Mouse (Mus musculus): ENCODE results near the gene Arl5a. TPM values are rescaled to one million over a fixed set of nuclear protein-coding genes. Genes with fewer than 3 reads are reported as not detected.

The Arl5a gene
- polyA plus RNA-seq (2016; fragmentation: Nextera tagmentation; extraction: Ambion mirVana), result 59.6 and 66.5 TPM in 2 replicates

DNA sequence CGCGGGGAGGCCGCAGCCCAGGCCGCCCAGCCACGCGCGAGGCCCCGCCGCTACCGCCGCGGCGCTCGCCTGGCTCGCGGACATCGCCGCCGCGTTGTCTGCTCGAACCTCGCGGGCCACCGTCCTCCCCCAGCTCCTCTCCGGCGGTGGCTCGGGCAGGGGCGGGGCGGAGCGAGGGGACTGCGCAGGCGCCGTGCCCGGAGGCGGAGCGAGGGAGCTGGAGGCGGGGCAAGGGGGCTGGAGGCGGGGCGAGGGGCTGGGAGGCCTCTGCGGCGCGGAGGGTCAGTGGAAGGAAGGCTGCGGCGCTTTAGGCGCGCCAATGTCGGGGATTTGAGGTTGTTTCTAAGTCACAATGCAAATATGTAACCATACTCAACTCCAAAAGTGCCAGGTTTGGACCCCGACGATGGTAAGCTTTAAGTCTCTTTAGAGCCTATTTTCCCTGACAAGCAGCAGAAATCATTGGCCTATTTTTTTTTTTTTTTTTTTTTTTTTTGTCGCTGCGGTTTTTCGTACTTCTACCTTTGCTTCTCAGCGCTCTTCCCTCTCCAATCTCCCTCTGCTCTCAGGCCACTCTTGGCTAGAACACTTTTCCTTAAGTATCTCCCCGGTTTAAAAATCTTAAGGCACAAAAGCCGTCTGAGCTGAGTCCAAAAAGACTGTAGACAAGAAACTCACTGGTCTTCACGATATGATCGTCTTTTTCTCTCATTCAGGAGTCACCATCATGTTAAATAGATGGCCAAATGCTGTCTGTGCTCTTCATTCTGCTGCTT is at the start of gene Arl5a:
Gene Arl5a, minus strand, starts transcription at position 155 of the 776 bp plus-strand sequence.
- Histone ChIP-seq H3K27ac (replicated peaks) (peak within 1 kb of the TSS; percentile 88), H3K4me2 (replicated peaks) (peak within 1 kb of the TSS; percentile 69), H3K4me1 (peaks cover 23% of the 10 kb centered on the region), H3K36me3 (no peaks in the 10 kb centered on the region), H3K4me3 (peak within 1 kb of the TSS; percentile 95), H3K9me3 (no peaks in the 10 kb centered on the region), H3K27me3 (no peaks in the 10 kb centered on the region), H3K9ac (replicated peaks) (peak within 1 kb of the TSS; percentile 91)
- WGBS, result under 1% methylated on average over 55 of the region's 57 CpGs
- ATAC-seq (ENCODE audit: low FRiP score, low read depth), result peak; percentile 96

DNA sequence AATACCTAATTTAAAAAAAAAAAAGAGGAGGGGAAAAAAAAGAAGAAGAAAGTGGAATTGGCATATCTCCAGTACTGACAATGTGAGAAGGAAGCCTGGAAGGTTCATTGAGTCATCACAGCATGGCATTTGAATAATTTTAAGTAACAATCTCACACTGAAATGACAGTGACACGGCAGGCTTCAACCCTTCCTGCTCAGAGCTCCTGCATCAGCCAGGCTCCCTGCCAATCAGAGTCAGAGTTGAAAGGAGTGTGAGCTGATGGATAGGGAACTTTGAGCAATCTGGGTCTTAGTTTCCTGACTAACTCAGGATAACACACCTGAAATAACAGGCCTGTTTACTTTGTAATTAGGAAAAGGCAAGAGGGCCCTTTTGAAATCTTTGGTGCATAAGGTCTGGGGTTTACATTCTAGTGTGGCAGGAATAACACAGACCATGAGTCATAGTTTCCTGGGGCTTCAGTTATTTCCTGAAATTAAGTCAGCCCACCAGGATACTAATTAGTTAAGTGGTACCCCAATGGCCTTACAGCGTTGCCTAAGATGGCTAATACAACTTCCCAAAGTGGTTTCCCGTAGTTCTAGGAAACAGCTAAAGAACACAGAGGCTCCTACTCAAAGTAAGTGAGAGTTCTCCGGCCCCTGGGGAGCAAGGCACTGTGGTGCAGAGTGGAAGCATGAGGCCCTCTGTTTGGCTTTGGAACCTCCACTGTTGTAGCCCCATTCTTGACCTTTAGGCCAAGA is 47.0 kb upstream of the Arl5a start:
- Histone ChIP-seq H3K36me3 (peaks cover 6% of the 10 kb centered on the region; the same call in 1 of the 2 replicates), H3K4me1 (no peaks in the 10 kb centered on the region), H3K27me3 (no peaks in the 10 kb centered on the region), H3K27ac (replicated peaks) (no peak overlapping the region), H3K9ac (replicated peaks) (no peak overlapping the region), H3K9me3 (no peaks in the 10 kb centered on the region), H3K4me3 (no peak overlapping the region), H3K4me2 (replicated peaks) (no peak overlapping the region)
- ATAC-seq (ENCODE audit: low FRiP score, low read depth), result no peak
- 60% methylated on average over 4 of the region's 4 CpGs for WGBS

DNA sequence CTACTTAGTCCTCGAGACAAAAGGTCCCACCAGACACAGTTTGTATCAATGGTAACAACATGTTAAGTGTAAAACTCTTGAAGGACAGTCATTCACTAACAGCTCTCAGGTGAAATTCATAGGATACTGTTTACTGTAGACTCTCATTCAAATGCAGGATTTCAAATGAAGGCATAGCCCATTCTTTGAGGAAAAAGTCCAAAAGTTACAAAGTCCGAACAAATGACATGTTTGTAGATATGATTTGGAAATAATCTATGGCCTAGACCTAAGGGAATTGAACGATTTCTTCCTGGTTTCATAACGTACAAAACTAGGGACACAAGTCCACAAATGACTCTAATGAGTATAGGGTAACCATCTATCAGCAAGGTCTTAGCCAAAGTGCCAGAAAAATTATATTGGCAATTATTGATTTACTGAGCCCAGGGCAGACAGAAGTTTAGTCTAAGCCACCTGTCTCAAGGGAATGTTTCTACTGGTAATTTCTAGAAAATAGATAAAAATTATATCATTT is 45.4 kb upstream of the Arl5a start:
- Histone ChIP-seq H3K4me2 (replicated peaks) (no peak overlapping the region), H3K36me3 (peaks cover 6% of the 10 kb centered on the region; the same call in 1 of the 2 replicates), H3K27me3 (no peaks in the 10 kb centered on the region), H3K9ac (replicated peaks) (no peak overlapping the region), H3K4me3 (no peak overlapping the region), H3K4me1 (no peaks in the 10 kb centered on the region), H3K9me3 (no peaks in the 10 kb centered on the region), H3K27ac (replicated peaks) (no peak overlapping the region)
- WGBS, result 88% methylated on average over 4 of the region's 4 CpGs
- ATAC-seq (ENCODE audit: low FRiP score, low read depth), result no peak

- 87% methylated on average over 6 of the region's 6 CpGs for WGBS
- H3K27ac ChIP-seq (replicated peaks), result no peak overlapping the region
- no peak for ATAC-seq (ENCODE audit: low FRiP score, low read depth)
- no peaks in the 10 kb centered on the region for H3K36me3 ChIP-seq
- no peak overlapping the region for H3K4me2 ChIP-seq (replicated peaks)
- no peak overlapping the region for H3K4me3 ChIP-seq
- H3K9ac ChIP-seq (replicated peaks), result no peak overlapping the region
- no peaks in the 10 kb centered on the region for H3K27me3 ChIP-seq
- no peaks in the 10 kb centered on the region for H3K9me3 ChIP-seq
- no peaks in the 10 kb centered on the region for H3K4me1 ChIP-seq
Observed at GRCm38 (mm10) chr2:52467629-52468028, 42.9 kb upstream of the Arl5a start.

GRCm38 (mm10) chr2:52461206-52461967 is 36.7 kb upstream of the Arl5a start:
- Histone ChIP-seq H3K4me1 (no peaks in the 10 kb centered on the region), H3K4me3 (no peak overlapping the region), H3K36me3 (no peaks in the 10 kb centered on the region), H3K9me3 (no peaks in the 10 kb centered on the region), H3K27ac (replicated peaks) (no peak overlapping the region), H3K27me3 (no peaks in the 10 kb centered on the region), H3K9ac (replicated peaks) (no peak overlapping the region), H3K4me2 (replicated peaks) (no peak overlapping the region)
- ATAC-seq (ENCODE audit: low FRiP score, low read depth), result no peak
- WGBS, result 88% methylated on average over 12 of the region's 12 CpGs

DNA sequence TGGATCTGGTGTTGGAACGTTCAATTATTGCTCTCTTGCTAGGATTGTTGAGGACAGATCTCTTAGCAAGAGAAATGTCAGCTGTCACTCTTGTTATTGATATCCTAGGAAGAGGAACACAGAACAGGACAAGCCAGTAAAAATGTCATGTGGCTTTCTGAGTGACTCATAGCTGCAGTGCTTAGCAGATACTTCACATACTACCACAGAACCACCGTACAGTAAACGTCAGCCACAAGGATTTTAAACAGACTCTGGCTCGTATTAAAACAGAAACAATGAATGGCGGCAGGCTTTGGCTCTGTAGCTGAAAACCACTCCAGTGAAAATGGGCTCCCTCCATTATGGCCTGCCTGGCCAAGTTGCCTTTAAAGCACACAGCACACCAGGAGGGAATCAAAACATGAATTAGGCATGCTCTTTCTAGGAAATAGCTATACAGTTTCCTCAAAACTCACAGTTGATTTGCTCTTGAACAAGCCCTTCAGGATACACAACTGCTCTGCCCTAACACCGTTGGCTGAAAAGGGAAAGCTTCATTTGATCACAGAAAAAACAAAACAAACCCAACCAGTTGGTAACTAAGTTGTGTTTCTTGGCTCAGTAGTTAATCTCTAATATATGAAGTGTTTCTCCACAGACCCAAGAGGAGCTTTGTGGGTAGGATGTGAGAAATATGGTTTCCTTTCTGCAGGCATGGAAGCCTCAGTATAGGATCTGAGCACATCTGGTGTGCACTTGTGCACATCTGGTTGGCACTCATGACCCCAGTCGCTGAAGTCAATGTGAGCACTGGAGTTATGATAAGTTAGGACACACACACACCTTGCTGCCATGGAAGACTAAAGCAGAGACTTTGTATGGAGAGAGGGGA is 31.1 kb upstream of the Arl5a start:
- ATAC-seq (ENCODE audit: low FRiP score, low read depth), result no peak
- Histone ChIP-seq H3K27ac (replicated peaks) (no peak overlapping the region), H3K4me3 (no peak overlapping the region), H3K9me3 (no peaks in the 10 kb centered on the region), H3K36me3 (no peaks in the 10 kb centered on the region), H3K27me3 (no peaks in the 10 kb centered on the region), H3K9ac (replicated peaks) (no peak overlapping the region), H3K4me1 (no peaks in the 10 kb centered on the region), H3K4me2 (replicated peaks) (no peak overlapping the region)
- WGBS, result 78% methylated on average over 7 of the region's 7 CpGs

GRCm38 (mm10) chr2:52449818-52450217 is 25.1 kb upstream of the Arl5a start:
- ATAC-seq (ENCODE audit: low FRiP score, low read depth), result no peak
- H3K4me3 ChIP-seq, result no peak overlapping the region
- H3K27ac ChIP-seq (replicated peaks), result no peak overlapping the region
- no peaks in the 10 kb centered on the region for H3K36me3 ChIP-seq
- no peaks in the 10 kb centered on the region for H3K4me1 ChIP-seq
- H3K27me3 ChIP-seq, result no peaks in the 10 kb centered on the region
- H3K9me3 ChIP-seq, result no peaks in the 10 kb centered on the region
- H3K4me2 ChIP-seq (replicated peaks), result no peak overlapping the region
- H3K9ac ChIP-seq (replicated peaks), result no peak overlapping the region
- WGBS, result 84% methylated on average over 8 of the region's 8 CpGs

DNA sequence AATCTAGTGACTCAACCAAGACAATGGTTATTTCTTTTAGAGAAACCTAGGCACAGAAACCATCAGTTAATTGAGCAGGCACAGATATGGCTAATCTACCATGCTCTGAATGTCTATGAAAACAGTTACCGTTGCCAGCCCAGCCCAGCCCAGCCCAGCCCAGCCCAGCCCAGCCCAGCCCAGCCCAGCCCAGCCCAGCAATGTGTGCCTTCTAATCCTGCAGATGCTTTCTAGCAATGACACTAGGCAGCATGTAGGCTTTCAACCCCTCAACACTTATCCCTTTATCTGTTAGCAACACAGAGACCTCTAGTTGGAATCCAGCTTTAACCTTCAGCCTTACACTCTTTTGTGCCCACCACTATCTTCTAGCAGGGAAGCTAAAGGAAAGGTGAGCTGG is 24.2 kb upstream of the Arl5a start:
- no peak for ATAC-seq (ENCODE audit: low FRiP score, low read depth)
- Histone ChIP-seq H3K36me3 (no peaks in the 10 kb centered on the region), H3K4me3 (no peak overlapping the region), H3K9ac (replicated peaks) (no peak overlapping the region), H3K4me1 (no peaks in the 10 kb centered on the region), H3K27me3 (no peaks in the 10 kb centered on the region), H3K4me2 (replicated peaks) (no peak overlapping the region), H3K9me3 (no peaks in the 10 kb centered on the region), H3K27ac (replicated peaks) (no peak overlapping the region)
- WGBS, result 74% methylated on average over 1 of the region's 1 CpGs

- Histone ChIP-seq H3K4me2 (replicated peaks) (no peak overlapping the region), H3K36me3 (no peaks in the 10 kb centered on the region), H3K27ac (replicated peaks) (no peak overlapping the region), H3K4me1 (0 out of 2 replicates have a peak, but pooled peaks cover 5% of the 10 kb centered on the region), H3K4me3 (no peak overlapping the region), H3K9ac (replicated peaks) (no peak overlapping the region), H3K27me3 (no peaks in the 10 kb centered on the region), H3K9me3 (no peaks in the 10 kb centered on the region)
- 83% methylated on average over 5 of the region's 5 CpGs for WGBS
- no peak for ATAC-seq (ENCODE audit: low FRiP score, low read depth)
Observed at GRCm38 (mm10) chr2:52446648-52447047, 21.9 kb upstream of the Arl5a start.

DNA sequence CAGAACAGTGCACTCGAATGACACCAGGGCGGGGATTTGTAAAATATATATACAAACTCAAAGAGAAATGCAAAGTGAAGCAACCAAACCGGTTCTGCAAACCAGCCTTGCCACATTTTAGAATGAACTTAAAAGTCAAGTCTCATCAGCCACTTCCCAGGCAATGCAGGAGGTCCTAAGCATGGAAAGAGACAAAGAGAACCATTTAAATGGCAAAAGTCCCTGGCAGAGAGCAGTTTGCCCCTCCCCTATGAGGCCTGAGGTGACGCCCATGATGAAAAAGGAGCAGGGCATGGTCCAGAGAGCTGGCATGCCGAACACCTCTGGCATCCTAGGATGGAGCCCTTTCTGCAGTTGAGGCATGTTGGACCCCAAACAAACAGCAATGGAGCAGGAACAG is 17.4 kb upstream of the Arl5a start:
- Histone ChIP-seq H3K4me2 (replicated peaks) (no peak overlapping the region), H3K9ac (replicated peaks) (no peak overlapping the region), H3K9me3 (no peaks in the 10 kb centered on the region), H3K27ac (replicated peaks) (no peak overlapping the region), H3K36me3 (no peaks in the 10 kb centered on the region), H3K27me3 (no peaks in the 10 kb centered on the region), H3K4me3 (no peak overlapping the region), H3K4me1 (0 out of 2 replicates have a peak, but pooled peaks cover 5% of the 10 kb centered on the region)
- no peak for ATAC-seq (ENCODE audit: low FRiP score, low read depth)
- 41% methylated on average over 5 of the region's 5 CpGs for WGBS

DNA sequence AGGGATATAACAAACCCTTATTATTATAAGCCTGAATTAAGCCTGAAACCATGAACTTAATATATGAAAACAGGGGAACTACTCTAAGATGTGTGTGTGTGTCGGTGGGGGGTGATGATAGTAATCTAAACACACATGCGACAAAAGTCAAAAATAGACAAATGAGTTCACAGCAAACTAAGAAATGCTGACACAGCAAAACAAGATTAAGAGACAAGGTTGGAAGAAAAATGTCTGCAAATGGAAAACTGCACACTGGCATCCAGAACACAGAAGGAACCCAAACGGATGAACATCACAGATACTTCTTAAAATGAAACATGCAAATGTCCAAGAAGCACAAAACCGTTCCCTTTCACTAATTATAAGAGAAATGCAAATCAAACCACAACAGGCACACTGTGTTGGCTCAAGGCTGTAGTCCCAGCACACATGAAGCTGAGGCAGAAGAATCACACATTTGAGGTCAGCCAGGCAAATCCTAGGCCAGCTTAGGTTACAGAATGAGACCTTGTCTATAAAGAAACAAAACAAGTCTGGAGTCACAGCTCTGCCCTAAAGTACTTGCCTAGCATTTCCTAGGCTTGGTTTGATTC is 15.8 kb upstream of the Arl5a start:
- no peak for ATAC-seq (ENCODE audit: low FRiP score, low read depth)
- H3K9me3 ChIP-seq, result no peaks in the 10 kb centered on the region
- 0 out of 2 replicates have a peak, but pooled peaks cover 5% of the 10 kb centered on the region for H3K4me1 ChIP-seq
- WGBS, result 85% methylated on average over 4 of the region's 4 CpGs
- no peak overlapping the region for H3K9ac ChIP-seq (replicated peaks)
- H3K27me3 ChIP-seq, result no peaks in the 10 kb centered on the region
- no peaks in the 10 kb centered on the region for H3K36me3 ChIP-seq
- H3K4me3 ChIP-seq, result no peak overlapping the region
- no peak overlapping the region for H3K4me2 ChIP-seq (replicated peaks)
- no peak overlapping the region for H3K27ac ChIP-seq (replicated peaks)

Data from midbrain, embryonic 12.5 days (tissue).